Comparison of ENCODE assay signal across 10 mouse cellular contexts in genomic region chr10:41594957-41595356, GRCm38 (mm10).
DNase-seq lines count a peak whose midpoint lies in the region; ATAC-seq and TF ChIP-seq lines count a peak whose summit lies in the region.
"Had no signal": no experiment of that assay in that cellular context is flagged by ENCODE, and none has a peak within 500 bp of the region (broad histone marks: within the 10 kb centered on the region; RNA-seq: fewer than 3 reads in every experiment).

No protein-coding gene starts in this region.

- no peak overlapping the region for H3K4me3 ChIP-seq in forebrain, postnatal 0 days (ENCODE audit: low read depth, low read length)
- H3K4me3 ChIP-seq in forebrain, embryonic 12.5 days (replicated peaks), result no peak overlapping the region
- H3K4me3 ChIP-seq in liver, embryonic 12.5 days, result no peak overlapping the region
- no peak overlapping the region for H3K4me3 ChIP-seq in embryonic facial prominence, embryonic 13.5 days
- H3K4me3 ChIP-seq in lung, postnatal 0 days (ENCODE audit: low read depth, low read length), result no peak overlapping the region
- H3K4me3 ChIP-seq: midbrain, embryonic 13.5 days had no signal

- H3K27me3 ChIP-seq in forebrain, postnatal 0 days (ENCODE audit: insufficient read depth, low read length), result no peaks in the 10 kb centered on the region
- no peaks in the 10 kb centered on the region for H3K27me3 ChIP-seq in forebrain, embryonic 12.5 days
- H3K27me3 ChIP-seq in liver, embryonic 12.5 days (replicated peaks), result no peaks in the 10 kb centered on the region
- no peaks in the 10 kb centered on the region for H3K27me3 ChIP-seq in embryonic facial prominence, embryonic 13.5 days
- no peaks in the 10 kb centered on the region for H3K27me3 ChIP-seq in lung, postnatal 0 days (replicated peaks; ENCODE audit: insufficient read depth, low read length)
- H3K27me3 ChIP-seq: midbrain, embryonic 13.5 days had no signal

- no peaks in the 10 kb centered on the region for H3K9me3 ChIP-seq in forebrain, postnatal 0 days (ENCODE audit: low read length)
- no peaks in the 10 kb centered on the region for H3K9me3 ChIP-seq in forebrain, embryonic 12.5 days
- no peaks in the 10 kb centered on the region for H3K9me3 ChIP-seq in liver, embryonic 12.5 days (replicated peaks)
- H3K9me3 ChIP-seq in embryonic facial prominence, embryonic 13.5 days, result no peaks in the 10 kb centered on the region
- H3K9me3 ChIP-seq in lung, postnatal 0 days (ENCODE audit: low read length), result no peaks in the 10 kb centered on the region
- H3K9me3 ChIP-seq: midbrain, embryonic 13.5 days had no signal

- peak; percentile 93 for ATAC-seq in forebrain, postnatal 0 days
- ATAC-seq in forebrain, embryonic 12.5 days (ENCODE audit: low FRiP score), result no peak
- no peak for ATAC-seq in liver, embryonic 12.5 days
- 0 out of 2 replicates have a peak, but pooled peaks have one; percentile 70 for ATAC-seq in embryonic facial prominence, embryonic 13.5 days (ENCODE audit: insufficient number of reproducible peaks, insufficient read depth, low FRiP score, low TSS enrichment, low read depth)
- peak; percentile 38; the same call in 1 of the 2 replicates for ATAC-seq in lung, postnatal 0 days
- ATAC-seq: midbrain, embryonic 13.5 days had no signal

- TF ChIP-seq CTCF in forebrain, postnatal 0 days (IDR thresholded peaks at IDR 0.05; ENCODE audit: low read depth), result no peak
- no peak for TF ChIP-seq CTCF in lung, postnatal 0 days (IDR thresholded peaks at IDR 0.05)

- no peak overlapping the region for H3K4me2 ChIP-seq in forebrain, postnatal 0 days (ENCODE audit: low read depth)
- H3K4me2 ChIP-seq in forebrain, embryonic 12.5 days, result no peak overlapping the region
- no peak overlapping the region for H3K4me2 ChIP-seq in liver, embryonic 12.5 days
- H3K4me2 ChIP-seq in embryonic facial prominence, embryonic 13.5 days, result no peak overlapping the region
- no peak overlapping the region for H3K4me2 ChIP-seq in lung, postnatal 0 days (replicated peaks; ENCODE audit: low read depth, low read length)
- H3K4me2 ChIP-seq: midbrain, embryonic 13.5 days had no signal

- H3K4me1 ChIP-seq in forebrain, postnatal 0 days (ENCODE audit: insufficient read depth), result no peaks in the 10 kb centered on the region
- H3K4me1 ChIP-seq in forebrain, embryonic 12.5 days, result peaks cover 5% of the 10 kb centered on the region
- H3K4me1 ChIP-seq in liver, embryonic 12.5 days, result peaks cover 9% of the 10 kb centered on the region
- H3K4me1 ChIP-seq in embryonic facial prominence, embryonic 13.5 days, result peaks cover 22% of the 10 kb centered on the region
- H3K4me1 ChIP-seq in lung, postnatal 0 days (ENCODE audit: insufficient read depth, low read depth, low read length), result no peaks in the 10 kb centered on the region

- no peak for TF ChIP-seq EP300 in lung, postnatal 0 days (IDR thresholded peaks at IDR 0.05)

- H3K36me3 ChIP-seq in forebrain, postnatal 0 days (ENCODE audit: insufficient read depth), result no peaks in the 10 kb centered on the region
- no peaks in the 10 kb centered on the region for H3K36me3 ChIP-seq in forebrain, embryonic 12.5 days (replicated peaks)
- H3K36me3 ChIP-seq in liver, embryonic 12.5 days, result no peaks in the 10 kb centered on the region
- no peaks in the 10 kb centered on the region for H3K36me3 ChIP-seq in embryonic facial prominence, embryonic 13.5 days
- no peaks in the 10 kb centered on the region for H3K36me3 ChIP-seq in lung, postnatal 0 days (ENCODE audit: insufficient read depth, low read length)
- H3K36me3 ChIP-seq: midbrain, embryonic 13.5 days had no signal

- DNase-seq in forebrain, postnatal 0 days, result peak; percentile 67
- DNase-seq in liver, result no peak
- DNase-seq in lung, postnatal 0 days (ENCODE audit: low spot score), result peak; percentile 41
- no peak for DNase-seq in layer of hippocampus, postnatal 14 days (ENCODE audit: low spot score in 2 of 2)
- no peak for DNase-seq in thymus, adult 18-20 months
- DNase-seq: adrenal gland, postnatal 14 days had no signal

- H3K9ac ChIP-seq in forebrain, postnatal 0 days, result no peak overlapping the region
- H3K9ac ChIP-seq in forebrain, embryonic 12.5 days, result no peak overlapping the region
- H3K9ac ChIP-seq in liver, embryonic 12.5 days, result no peak overlapping the region
- peak overlapping the region; percentile 40; the same call in 1 of the 2 replicates for H3K9ac ChIP-seq in embryonic facial prominence, embryonic 13.5 days
- no peak overlapping the region for H3K9ac ChIP-seq in lung, postnatal 0 days (replicated peaks; ENCODE audit: low read depth)
- H3K9ac ChIP-seq: midbrain, embryonic 13.5 days had no signal

- H3K27ac ChIP-seq in forebrain, postnatal 0 days (ENCODE audit: low read depth, low read length), result no peak overlapping the region
- no peak overlapping the region for H3K27ac ChIP-seq in forebrain, embryonic 12.5 days
- 0 out of 2 replicates have a peak overlapping the region, but pooled peaks have one; percentile 37 for H3K27ac ChIP-seq in liver, embryonic 12.5 days
- H3K27ac ChIP-seq in embryonic facial prominence, embryonic 13.5 days, result peak overlapping the region; percentile 81
- H3K27ac ChIP-seq in lung, postnatal 0 days (ENCODE audit: low read length), result peak overlapping the region; percentile 7; the same call in 1 of the 2 replicates
- H3K27ac ChIP-seq: midbrain, embryonic 13.5 days had no signal

- WGBS in forebrain, postnatal 0 days, result 59% methylated on average over 2 of the region's 2 CpGs
- WGBS in forebrain, embryonic 12.5 days, result 84% methylated on average over 2 of the region's 2 CpGs
- 46% methylated on average over 2 of the region's 2 CpGs for WGBS in liver, embryonic 12.5 days (ENCODE audit: insufficient replicate concordance)
- 46% methylated on average over 2 of the region's 2 CpGs for WGBS in embryonic facial prominence, embryonic 13.5 days
- WGBS in lung, postnatal 0 days, result 25% methylated on average over 2 of the region's 2 CpGs

Comparison
In these comparisons a context has a peak if more than half of its experiments do, and no peak if none do; other contexts are left out.
1. ATAC-seq: peak in forebrain, postnatal 0 days (single experiment), embryonic facial prominence, embryonic 13.5 days (single experiment) and lung, postnatal 0 days (single experiment); none in forebrain, embryonic 12.5 days (single experiment) and liver, embryonic 12.5 days (single experiment).
2. DNase-seq: peak in forebrain, postnatal 0 days (single experiment) and lung, postnatal 0 days (single experiment); none in liver (single experiment), layer of hippocampus, postnatal 14 days (0 of 2) and thymus, adult 18-20 months (0 of 2).
3. H3K27ac ChIP-seq: peak in liver, embryonic 12.5 days (single experiment), embryonic facial prominence, embryonic 13.5 days (single experiment) and lung, postnatal 0 days (single experiment); none in forebrain, postnatal 0 days (single experiment) and forebrain, embryonic 12.5 days (single experiment).